Mouse (Mus musculus) hindbrain, embryonic 11.5 days (tissue): ENCODE measurements around the gene B9d1. TPM values are rescaled to one million over a fixed set of nuclear protein-coding genes. Genes with fewer than 3 reads are reported as not detected.

Experiments
- ATAC-seq: fragments of 200-750 bp; cut with Nextera tagmentation; 2 replicates; pipeline ENCODE4 v1.8.0; 2017; ENCODE audit warnings: mild to moderate bottlenecking, moderate TSS enrichment, moderate library complexity; ENCODE audit not compliant: low FRiP score
- DNase-seq: peaks from one replicate; pipeline ENCODE4 v3.0.0-alpha.2; 2015; ENCODE audit warnings: low spot score
- H3K27ac ChIP-seq: fragments of 300-500 bp; sonication (generic); 2 replicates; pipeline ENCODE4 v1.5.1; 2014; ENCODE audit warnings: mild to moderate bottlenecking, low read depth, low read length
- H3K27me3 ChIP-seq: fragments of 300-500 bp; sonication (generic); 2 replicates; pipeline ENCODE4 v1.6.1; 2014; ENCODE audit warnings: mild to moderate bottlenecking, low read length, moderate library complexity, mixed read lengths; ENCODE audit not compliant: control insufficient read depth, insufficient read depth
- H3K36me3 ChIP-seq: fragments of 300-500 bp; sonication (generic); 2 replicates; pipeline ENCODE4 v1.6.1; 2014; ENCODE audit warnings: mild to moderate bottlenecking, low read length, moderate library complexity, mixed read lengths; ENCODE audit not compliant: control insufficient read depth, insufficient read depth
- H3K4me1 ChIP-seq: fragments of 300-500 bp; sonication (generic); replicated peaks from 2 replicates; pipeline ENCODE4 v1.6.1; 2014; ENCODE audit warnings: low read length, mixed read lengths; ENCODE audit not compliant: control insufficient read depth, insufficient read depth
- H3K4me2 ChIP-seq: fragments of 300-500 bp; sonication (generic); replicated peaks from 2 replicates; pipeline ENCODE4 v1.6.1; 2014; ENCODE audit warnings: mild to moderate bottlenecking, low read depth, low read length
- H3K4me3 ChIP-seq: fragments of 300-500 bp; sonication (generic); 2 replicates; pipeline ENCODE4 v1.5.1; 2014; ENCODE audit warnings: low read depth, low read length
- H3K9ac ChIP-seq: fragments of 300-500 bp; sonication (generic); 2 replicates; pipeline ENCODE4 v1.6.1; 2014; ENCODE audit warnings: low read depth, low read length
- H3K9me3 ChIP-seq: fragments of 300-500 bp; sonication (generic); 2 replicates; pipeline ENCODE4 v1.6.1; 2016; ENCODE audit warnings: low read length; ENCODE audit not compliant: control insufficient read depth
- WGBS: fragments of 180-500 bp; shearing (Covaris S2); extraction: QIAGEN DNeasy Blood & Tissue Kit; methylation state at CpG from one replicate; pipeline ENCODE4 v1.1.7; 2014; 5-methylcytosine and 5-hydroxymethylcytosine counted together
- polyA plus RNA-seq: library from polyadenylated mRNA; unstranded; fragments of >200 nt; fragmentation: Nextera tagmentation; extraction: Ambion mirVana; gene quantifications from 2 replicates; pipeline ENCODE4 v1.2.1, GENCODE M21; 2014

Gene B9d1
- polyA plus RNA-seq, 1 experiment from 2014 or later, result 34.3 TPM

GRCm38 (mm10) chr11:61541106-61541505 lies 36.2 kb downstream of the B9d1 start:
- Histone ChIP-seq H3K36me3 (no peaks in the 10 kb centered on the region), H3K9me3 (no peaks in the 10 kb centered on the region), H3K4me1 (no peaks in the 10 kb centered on the region), H3K27me3 (no peaks in the 10 kb centered on the region), H3K9ac (no peak overlapping the region), H3K27ac (no peak overlapping the region), H3K4me3 (no peak overlapping the region), H3K4me2 (no peak overlapping the region)
- no peak for DNase-seq
- 84% methylated on average over 2 of the region's 2 CpGs for WGBS
- no peak for ATAC-seq

DNA sequence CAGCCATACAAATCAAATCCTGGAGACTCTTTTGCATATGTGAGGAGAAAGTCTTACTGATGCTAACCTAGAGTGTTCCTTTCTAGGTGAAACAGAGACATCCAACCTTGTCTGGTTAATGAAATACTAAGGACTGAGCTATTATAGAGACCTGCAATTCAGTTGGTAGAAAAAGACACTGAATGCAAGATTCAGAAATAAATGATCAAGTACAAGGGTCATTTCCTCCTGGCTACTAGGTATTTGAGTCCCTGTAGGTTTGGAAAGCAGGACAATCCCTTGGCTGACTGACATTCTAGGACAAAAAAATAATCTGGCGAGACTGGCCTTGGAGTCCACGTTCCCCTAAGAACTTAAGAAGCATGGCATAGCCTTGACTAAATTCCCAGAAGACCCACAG lies 40.6 kb downstream of the B9d1 start:
- no peak for DNase-seq
- H3K27me3 ChIP-seq, result no peaks in the 10 kb centered on the region
- no peak overlapping the region for H3K4me2 ChIP-seq
- no peak for ATAC-seq
- no peaks in the 10 kb centered on the region for H3K4me1 ChIP-seq
- no peak overlapping the region for H3K9ac ChIP-seq
- H3K4me3 ChIP-seq, result no peak overlapping the region
- H3K9me3 ChIP-seq, result no peaks in the 10 kb centered on the region
- no peak overlapping the region for H3K27ac ChIP-seq
- no peaks in the 10 kb centered on the region for H3K36me3 ChIP-seq
- 87% methylated on average over 2 of the region's 2 CpGs for WGBS

- no peak overlapping the region for H3K27ac ChIP-seq
- DNase-seq (no peak), ATAC-seq (no peak)
- no peaks in the 10 kb centered on the region for H3K4me1 ChIP-seq
- H3K9me3 ChIP-seq, result no peaks in the 10 kb centered on the region
- no peak overlapping the region for H3K4me2 ChIP-seq
- WGBS, result 88% methylated on average over 10 of the region's 10 CpGs
- no peak overlapping the region for H3K9ac ChIP-seq
- H3K4me3 ChIP-seq, result no peak overlapping the region
- no peaks in the 10 kb centered on the region for H3K27me3 ChIP-seq
- no peaks in the 10 kb centered on the region for H3K36me3 ChIP-seq
Observed at GRCm38 (mm10) chr11:61546452-61546851, 41.5 kb downstream of the B9d1 start.

DNA sequence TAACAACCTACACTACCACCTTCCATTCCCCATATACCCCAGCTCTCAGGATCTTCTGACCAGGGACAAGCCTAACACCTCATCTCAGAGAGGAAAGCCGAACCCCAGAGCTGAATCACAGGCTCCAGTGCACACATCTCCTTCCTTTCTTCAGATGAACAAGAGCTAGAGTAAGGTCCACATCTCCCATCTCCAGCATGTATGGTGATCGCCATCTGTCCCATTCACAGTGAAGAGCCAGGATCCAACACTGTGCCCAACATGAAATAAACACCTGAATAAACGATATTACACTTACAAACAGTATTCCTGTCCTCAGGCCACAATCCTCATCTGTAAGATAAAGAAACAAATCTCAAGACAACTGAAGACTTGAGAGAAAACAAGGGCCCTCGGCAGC lies 42.8 kb downstream of the B9d1 start:
- DNase-seq, result no peak

DNA sequence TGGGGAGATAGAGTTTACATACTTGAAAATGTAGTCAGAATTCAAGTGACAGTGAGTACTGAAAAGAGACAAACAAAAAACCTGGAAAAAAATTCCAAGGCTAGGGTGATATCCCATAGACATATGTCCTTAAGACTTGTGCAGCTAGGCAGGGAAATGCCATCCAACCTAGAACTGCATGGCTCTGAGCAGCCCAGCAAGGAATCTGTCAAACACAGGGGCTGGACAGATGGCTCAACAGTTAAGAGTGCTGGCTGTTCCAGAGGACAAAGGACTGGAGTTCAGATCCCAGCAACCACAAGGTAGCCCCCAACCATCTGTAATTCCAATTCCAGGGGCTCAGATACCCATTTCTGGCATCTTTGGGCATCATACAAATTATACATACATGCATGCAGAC lies 45.7 kb downstream of the B9d1 start:
- Histone ChIP-seq H3K27me3 (no peaks in the 10 kb centered on the region), H3K9me3 (no peaks in the 10 kb centered on the region), H3K4me1 (no peaks in the 10 kb centered on the region), H3K36me3 (no peaks in the 10 kb centered on the region), H3K9ac (no peak overlapping the region), H3K27ac (no peak overlapping the region), H3K4me3 (no peak overlapping the region), H3K4me2 (no peak overlapping the region)
- ATAC-seq (no peak), DNase-seq (no peak)

More for the DNA sequence above, 42.8 kb downstream of the B9d1 start:
- Histone ChIP-seq H3K27ac (no peak overlapping the region), H3K4me1 (no peaks in the 10 kb centered on the region), H3K36me3 (no peaks in the 10 kb centered on the region), H3K27me3 (no peaks in the 10 kb centered on the region), H3K9ac (no peak overlapping the region), H3K9me3 (no peaks in the 10 kb centered on the region), H3K4me2 (no peak overlapping the region), H3K4me3 (no peak overlapping the region)
- 89% methylated on average over 4 of the region's 4 CpGs for WGBS
- no peak for ATAC-seq

DNA sequence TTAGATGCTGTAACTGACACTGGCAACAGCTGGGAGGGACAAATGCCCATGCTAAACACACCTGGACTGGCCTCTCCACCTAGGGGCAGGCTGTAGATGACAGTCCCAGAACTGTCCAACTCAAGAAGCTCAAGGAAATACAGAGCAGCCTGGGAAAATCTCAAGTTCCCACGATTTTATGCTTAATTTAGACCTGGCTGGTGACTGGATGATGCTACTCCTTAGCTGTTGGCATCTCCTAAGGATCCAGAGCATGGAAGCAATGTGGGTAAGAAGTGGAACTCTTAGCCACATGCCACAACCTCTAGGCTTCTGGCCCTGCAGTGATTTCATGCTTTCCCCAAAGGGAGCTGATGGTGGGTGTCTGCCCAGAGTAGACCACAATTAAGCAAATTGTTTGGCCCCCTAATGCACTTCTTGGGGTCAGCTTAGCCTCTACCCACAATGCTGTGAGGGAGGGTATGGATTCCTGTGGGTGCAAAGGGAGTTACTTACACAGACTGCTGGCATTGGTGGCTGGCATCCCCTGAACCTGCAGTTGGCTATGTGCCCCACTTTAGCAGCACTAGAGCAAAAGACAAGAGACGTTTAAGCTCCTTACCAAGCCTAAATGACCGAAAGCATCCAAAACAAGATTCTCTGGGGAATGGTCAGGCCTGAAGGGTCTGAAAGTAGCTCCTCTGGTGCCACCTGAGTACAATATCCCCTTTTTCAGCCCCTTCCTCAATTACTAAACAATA lies 48.2 kb downstream of the B9d1 start:
- Histone ChIP-seq H3K27ac (no peak overlapping the region), H3K27me3 (no peaks in the 10 kb centered on the region), H3K4me2 (no peak overlapping the region), H3K36me3 (no peaks in the 10 kb centered on the region), H3K4me1 (no peaks in the 10 kb centered on the region), H3K9ac (no peak overlapping the region), H3K4me3 (no peak overlapping the region), H3K9me3 (no peaks in the 10 kb centered on the region)
- WGBS, result 81% methylated on average over 3 of the region's 3 CpGs
- DNase-seq, result no peak
- ATAC-seq, result no peak

- DNase-seq, result no peak
Observed at GRCm38 (mm10) chr11:61559572-61559971, 54.6 kb downstream of the B9d1 start.

GRCm38 (mm10) chr11:61562421-61562820 lies 57.5 kb downstream of the B9d1 start:
- no peaks in the 10 kb centered on the region for H3K36me3 ChIP-seq
- ATAC-seq, result no peak
- no peak for DNase-seq
- H3K27ac ChIP-seq, result no peak overlapping the region
- no peak overlapping the region for H3K4me3 ChIP-seq
- WGBS, result 89% methylated on average over 5 of the region's 5 CpGs
- no peaks in the 10 kb centered on the region for H3K27me3 ChIP-seq
- no peak overlapping the region for H3K9ac ChIP-seq
- H3K4me1 ChIP-seq, result no peaks in the 10 kb centered on the region
- no peak overlapping the region for H3K4me2 ChIP-seq
- no peaks in the 10 kb centered on the region for H3K9me3 ChIP-seq

More at GRCm38 (mm10) chr11:61559572-61559971, 54.6 kb downstream of the B9d1 start:
- Histone ChIP-seq H3K4me1 (no peaks in the 10 kb centered on the region), H3K9me3 (no peaks in the 10 kb centered on the region), H3K4me2 (no peak overlapping the region), H3K36me3 (no peaks in the 10 kb centered on the region), H3K27me3 (no peaks in the 10 kb centered on the region), H3K27ac (no peak overlapping the region), H3K9ac (no peak overlapping the region), H3K4me3 (no peak overlapping the region)
- no peak for ATAC-seq
- 88% methylated on average over 5 of the region's 5 CpGs for WGBS
